Mouse (Mus musculus) kidney, postnatal 14 days (tissue): ENCODE results near the gene Ubr1.
"Not testable (repeated sequence)": the region's sequence is repeated elsewhere in the genome, so short reads cannot be mapped to it uniquely, and the experiment has no call there.

Source experiments
- DNase-seq: peaks from one replicate; pipeline ENCODE4 v3.0.0; 2022; ENCODE audit warnings: mixed read lengths

The Ubr1 gene

GRCm38 (mm10) chr2:120970559-120971080 is at the start of gene Ubr1:
Ubr1 (minus strand) TSS chr2:120970715.
- DNase-seq = peak; percentile 92

GRCm38 (mm10) chr2:121017151-121017550 is 46.6 kb upstream of the Ubr1 start:
- no peak for DNase-seq

GRCm38 (mm10) chr2:121016226-121016625 is 45.7 kb upstream of the Ubr1 start:
- DNase-seq = peak; percentile 61

- no peak for DNase-seq
Observed at GRCm38 (mm10) chr2:121015507-121015906, 45.0 kb upstream of the Ubr1 start.

GRCm38 (mm10) chr2:121012676-121013075 is 42.2 kb upstream of the Ubr1 start:
- no peak for DNase-seq

- DNase-seq = no peak
Observed at GRCm38 (mm10) chr2:121009071-121009677, 38.7 kb upstream of the Ubr1 start.

GRCm38 (mm10) chr2:121008664-121009007 is 38.1 kb upstream of the Ubr1 start:
- no peak for DNase-seq

- DNase-seq = peak; percentile 96
Observed at GRCm38 (mm10) chr2:121007925-121008663, 37.6 kb upstream of the Ubr1 start, which contains the start of gene Ccndbp1. Ccndbp1 (plus strand) TSS chr2:121008403.

GRCm38 (mm10) chr2:121006986-121007385 is 36.5 kb upstream of the Ubr1 start:
- DNase-seq = peak; percentile 16

- no peak for DNase-seq
Observed at GRCm38 (mm10) chr2:121004018-121004811, 33.7 kb upstream of the Ubr1 start.

- DNase-seq = no peak
Observed at GRCm38 (mm10) chr2:121003586-121003985, 33.1 kb upstream of the Ubr1 start.

GRCm38 (mm10) chr2:120998863-120999262 is 28.3 kb upstream of the Ubr1 start:
- DNase-seq = no peak

- not testable (repeated sequence) for DNase-seq
Observed at GRCm38 (mm10) chr2:120996607-120997006, 26.1 kb upstream of the Ubr1 start.

GRCm38 (mm10) chr2:120991196-120991595 is 20.7 kb upstream of the Ubr1 start:
- DNase-seq = no peak

GRCm38 (mm10) chr2:120985241-120985640 is 14.7 kb upstream of the Ubr1 start:
- DNase-seq = no peak

- DNase-seq = no peak
Observed at GRCm38 (mm10) chr2:120983611-120984010, 13.1 kb upstream of the Ubr1 start.

GRCm38 (mm10) chr2:120980861-120981260 is 10.3 kb upstream of the Ubr1 start:
- DNase-seq = no peak

- DNase-seq = peak; percentile 12
Observed at GRCm38 (mm10) chr2:120979819-120980218, 9.3 kb upstream of the Ubr1 start.

- DNase-seq = no peak
Observed at GRCm38 (mm10) chr2:120978693-120979037, 8.2 kb upstream of the Ubr1 start.

GRCm38 (mm10) chr2:120977926-120978692 is 7.6 kb upstream of the Ubr1 start:
- no peak for DNase-seq

GRCm38 (mm10) chr2:120976990-120977925 is 6.7 kb upstream of the Ubr1 start, which contains the start of gene Tmem62:
Tmem62 (plus strand) TSS chr2:120977017.
- DNase-seq = peak; percentile 78
